29 mouse cellular contexts compared by ENCODE assay signal in genomic region chr9:65239176-65239575, GRCm38 (mm10). TPM values are rescaled to one million over a fixed set of nuclear protein-coding genes. Genes with fewer than 3 reads are reported as not detected.
A peak's percentile ranks its signal among the peaks of the same experiment; 100 is the strongest.
DNase-seq lines count a peak whose midpoint lies in the region; ATAC-seq and TF ChIP-seq lines count a peak whose summit lies in the region.
"Had no signal": no experiment of that assay in that cellular context is flagged by ENCODE, and none has a peak within 500 bp of the region (broad histone marks: within the 10 kb centered on the region; RNA-seq: fewer than 3 reads in every experiment).

No protein-coding gene starts in this region.

- no peak for TF ChIP-seq CTCF in intestine, postnatal 0 days (IDR thresholded peaks at IDR 0.05; ENCODE audit: low read depth)

- WGBS in intestine, embryonic 14.5 days: 47% methylated on average over 4 of the region's 4 CpGs
- WGBS in intestine, postnatal 0 days: 73% methylated on average over 4 of the region's 4 CpGs
- 57% methylated on average over 4 of the region's 4 CpGs for WGBS in lung, embryonic 16.5 days
- 96% methylated on average over 4 of the region's 4 CpGs for WGBS in midbrain, embryonic 11.5 days
- WGBS in midbrain, embryonic 10.5 days: 95% methylated on average over 4 of the region's 4 CpGs
- 56% methylated on average over 4 of the region's 4 CpGs for WGBS in intestine, embryonic 15.5 days

- H3K27me3 ChIP-seq in intestine, embryonic 14.5 days (replicated peaks; ENCODE audit: control insufficient read depth, insufficient read depth, low read length): no peaks in the 10 kb centered on the region
- no peaks in the 10 kb centered on the region for H3K27me3 ChIP-seq in intestine, postnatal 0 days (replicated peaks; ENCODE audit: control insufficient read depth, insufficient read depth, low read length)
- H3K27me3 ChIP-seq in lung, embryonic 16.5 days (ENCODE audit: control insufficient read depth, insufficient read depth, low read depth, low read length): no peaks in the 10 kb centered on the region
- no peaks in the 10 kb centered on the region for H3K27me3 ChIP-seq in midbrain, embryonic 11.5 days (ENCODE audit: control insufficient read depth, insufficient read depth, low read length)
- H3K27me3 ChIP-seq in midbrain, embryonic 10.5 days (ENCODE audit: low read depth, poor library complexity, severe bottlenecking): no peaks in the 10 kb centered on the region
- no peaks in the 10 kb centered on the region for H3K27me3 ChIP-seq in intestine, embryonic 15.5 days (replicated peaks)
- H3K27me3 ChIP-seq: embryonic facial prominence, embryonic 12.5 days; forebrain, embryonic 13.5 days; hindbrain, embryonic 12.5 days; hindbrain, embryonic 15.5 days; Patski had no signal

- peak overlapping the region; percentile 65 for H3K27ac ChIP-seq in intestine, embryonic 14.5 days (ENCODE audit: low read depth)
- no peak overlapping the region for H3K27ac ChIP-seq in intestine, postnatal 0 days (ENCODE audit: low read depth, low read length)
- peak overlapping the region; percentile 14; the same call in 1 of the 2 replicates for H3K27ac ChIP-seq in lung, embryonic 16.5 days (ENCODE audit: low read length)
- no peak overlapping the region for H3K27ac ChIP-seq in midbrain, embryonic 11.5 days (ENCODE audit: low read depth, low read length)
- no peak overlapping the region for H3K27ac ChIP-seq in midbrain, embryonic 10.5 days (replicated peaks)
- peak overlapping the region; percentile 48; the same call in 1 of the 2 replicates for H3K27ac ChIP-seq in intestine, embryonic 15.5 days
- H3K27ac ChIP-seq: embryonic facial prominence, embryonic 12.5 days; forebrain, embryonic 10.5 days; forebrain, embryonic 13.5 days; hindbrain, embryonic 15.5 days had no signal

- H3K9ac ChIP-seq in intestine, embryonic 14.5 days (ENCODE audit: low read length): no peak overlapping the region
- no peak overlapping the region for H3K9ac ChIP-seq in intestine, postnatal 0 days (ENCODE audit: low read depth, low read length)
- H3K9ac ChIP-seq in lung, embryonic 16.5 days (ENCODE audit: low read length): no peak overlapping the region
- no peak overlapping the region for H3K9ac ChIP-seq in midbrain, embryonic 11.5 days (ENCODE audit: low read length)
- H3K9ac ChIP-seq in intestine, embryonic 15.5 days: no peak overlapping the region
- H3K9ac ChIP-seq: embryonic facial prominence, embryonic 12.5 days; forebrain, embryonic 13.5 days; hindbrain, embryonic 12.5 days; hindbrain, embryonic 15.5 days had no signal

- peaks cover 43% of the 10 kb centered on the region for H3K4me1 ChIP-seq in intestine, embryonic 14.5 days (replicated peaks; ENCODE audit: control insufficient read depth, insufficient read depth, low read length)
- no peaks in the 10 kb centered on the region for H3K4me1 ChIP-seq in intestine, postnatal 0 days (replicated peaks; ENCODE audit: control insufficient read depth, insufficient read depth, low read length)
- peaks cover 8% of the 10 kb centered on the region for H3K4me1 ChIP-seq in lung, embryonic 16.5 days (replicated peaks; ENCODE audit: control insufficient read depth, insufficient read depth, low read length)
- H3K4me1 ChIP-seq in midbrain, embryonic 11.5 days (ENCODE audit: control insufficient read depth, insufficient read depth, low read length): peaks cover 4% of the 10 kb centered on the region
- H3K4me1 ChIP-seq in midbrain, embryonic 10.5 days: peaks cover 39% of the 10 kb centered on the region
- peaks cover 23% of the 10 kb centered on the region for H3K4me1 ChIP-seq in intestine, embryonic 15.5 days (replicated peaks)
- H3K4me1 ChIP-seq: embryonic facial prominence, embryonic 12.5 days had no signal

- no peak overlapping the region for H3K4me3 ChIP-seq in intestine, embryonic 14.5 days (ENCODE audit: low read depth, low read length)
- H3K4me3 ChIP-seq in intestine, postnatal 0 days (ENCODE audit: low read depth, low read length): no peak overlapping the region
- H3K4me3 ChIP-seq in lung, embryonic 16.5 days (ENCODE audit: low read length): no peak overlapping the region
- no peak overlapping the region for H3K4me3 ChIP-seq in midbrain, embryonic 11.5 days (ENCODE audit: low read depth, low read length)
- H3K4me3 ChIP-seq in midbrain, embryonic 10.5 days: no peak overlapping the region
- H3K4me3 ChIP-seq in intestine, embryonic 15.5 days (replicated peaks): no peak overlapping the region
- H3K4me3 ChIP-seq: embryonic facial prominence, embryonic 12.5 days; forebrain, embryonic 10.5 days; forebrain, embryonic 13.5 days; gastrocnemius, adult 2 months; hindbrain, embryonic 12.5 days; hindbrain, embryonic 15.5 days had no signal

- DNase-seq in intestine, embryonic 14.5 days (ENCODE audit: low spot score): no peak
- DNase-seq in lung, adult 18-20 months: no peak
- peak; percentile 57 for DNase-seq in midbrain, embryonic 11.5 days (ENCODE audit: low spot score, missing footprints)
- DNase-seq in midbrain, embryonic 10.5 days (ENCODE audit: low spot score): no peak
- DNase-seq in left cerebral cortex, adult 18-20 months (ENCODE audit: low spot score in 2 of 2): no peak
- DNase-seq: adrenal gland, postnatal 10 days; adrenal gland, postnatal 36 days; B cell, adult 2 months; cerebellum, adult 18-20 months; cerebellum, adult 9-10 months; cerebellum, postnatal 14 days; gastrocnemius, adult 2 months; gastrocnemius, postnatal 14 days; heart, adult 11 months had no signal

- no peaks in the 10 kb centered on the region for H3K9me3 ChIP-seq in intestine, embryonic 14.5 days (ENCODE audit: control insufficient read depth, low read length)
- no peaks in the 10 kb centered on the region for H3K9me3 ChIP-seq in intestine, postnatal 0 days (ENCODE audit: control insufficient read depth)
- H3K9me3 ChIP-seq in lung, embryonic 16.5 days (ENCODE audit: control insufficient read depth, low read length): no peaks in the 10 kb centered on the region
- H3K9me3 ChIP-seq in midbrain, embryonic 11.5 days (ENCODE audit: control insufficient read depth, low read length): no peaks in the 10 kb centered on the region
- no peaks in the 10 kb centered on the region for H3K9me3 ChIP-seq in midbrain, embryonic 10.5 days (replicated peaks)
- H3K9me3 ChIP-seq in intestine, embryonic 15.5 days: no peaks in the 10 kb centered on the region
- H3K9me3 ChIP-seq: embryonic facial prominence, embryonic 12.5 days; forebrain, embryonic 10.5 days; forebrain, embryonic 13.5 days; G1E; hindbrain, embryonic 12.5 days; hindbrain, embryonic 15.5 days had no signal

- H3K4me2 ChIP-seq in intestine, embryonic 14.5 days (ENCODE audit: low read length): no peak overlapping the region
- no peak overlapping the region for H3K4me2 ChIP-seq in intestine, postnatal 0 days (replicated peaks; ENCODE audit: low read depth)
- H3K4me2 ChIP-seq in lung, embryonic 16.5 days (ENCODE audit: low read depth, low read length): no peak overlapping the region
- no peak overlapping the region for H3K4me2 ChIP-seq in midbrain, embryonic 11.5 days
- no peak overlapping the region for H3K4me2 ChIP-seq in intestine, embryonic 15.5 days (replicated peaks)
- H3K4me2 ChIP-seq: embryonic facial prominence, embryonic 12.5 days; forebrain, embryonic 13.5 days; heart, embryonic 11.5 days; hindbrain, embryonic 12.5 days; hindbrain, embryonic 15.5 days had no signal

- no peaks in the 10 kb centered on the region; the same call in 1 of the 2 replicates for H3K36me3 ChIP-seq in intestine, embryonic 14.5 days (ENCODE audit: control insufficient read depth, insufficient read depth, low read length)
- peaks cover 31% of the 10 kb centered on the region for H3K36me3 ChIP-seq in intestine, postnatal 0 days (ENCODE audit: control insufficient read depth, insufficient read depth)
- no peaks in the 10 kb centered on the region for H3K36me3 ChIP-seq in lung, embryonic 16.5 days (ENCODE audit: control insufficient read depth, insufficient read depth, low read length)
- H3K36me3 ChIP-seq in midbrain, embryonic 11.5 days (ENCODE audit: control insufficient read depth, insufficient read depth, low read length): no peaks in the 10 kb centered on the region
- H3K36me3 ChIP-seq in midbrain, embryonic 10.5 days: peaks cover 3% of the 10 kb centered on the region
- no peaks in the 10 kb centered on the region for H3K36me3 ChIP-seq in intestine, embryonic 15.5 days

- ATAC-seq in intestine, embryonic 14.5 days (replicated peaks; ENCODE audit: low FRiP score, low TSS enrichment, low read depth): no peak
- no peak for ATAC-seq in intestine, postnatal 0 days
- ATAC-seq in lung, embryonic 16.5 days (ENCODE audit: low read depth): no peak
- ATAC-seq in midbrain, embryonic 11.5 days (ENCODE audit: low FRiP score): no peak
- ATAC-seq in intestine, embryonic 15.5 days: no peak
- ATAC-seq: forebrain, embryonic 13.5 days; forebrain, embryonic 16.5 days; Patski had no signal

RNA-seq across cellular contexts. Expression of gene Cilp, which starts 25.8 kb away (rescaled TPM):
- 1.1 and 2.0 TPM in 2 replicates for polyA plus RNA-seq in intestine, embryonic 14.5 days (2014; fragmentation: Nextera tagmentation; extraction: Ambion mirVana)
- polyA plus RNA-seq in intestine, postnatal 0 days (2015; fragmentation: Nextera tagmentation; extraction: Ambion mirVana): 0.43 TPM in 2 replicates
- 0.19 and 0.35 TPM in 2 replicates for polyA plus RNA-seq in lung, embryonic 16.5 days (2015; fragmentation: Nextera tagmentation; extraction: Ambion mirVana)
- 0.12 and 0.16 TPM in 2 replicates for polyA plus RNA-seq in midbrain, embryonic 11.5 days (2014; fragmentation: Nextera tagmentation; extraction: Ambion mirVana)
- polyA plus RNA-seq in midbrain, embryonic 10.5 days (2016; fragmentation: Nextera tagmentation; extraction: Ambion mirVana): 0.04 and 0.17 TPM in 2 replicates
- polyA plus RNA-seq in intestine, embryonic 15.5 days (2015; fragmentation: Nextera tagmentation; extraction: Ambion mirVana): 1.5 and 1.8 TPM in 2 replicates
- not detected for total RNA-seq in left cerebral cortex, adult 18-20 months (2021)
- total RNA-seq: CH12.LX; hematopoietic stem cell, adult 5-6 weeks had no signal
- polyA plus RNA-seq: forebrain, embryonic 10.5 days; G1E; heart, embryonic 14.5 days; Patski had no signal

RNA-seq across cellular contexts. Expression of gene Parp16, which starts 44.0 kb away (rescaled TPM):
- polyA plus RNA-seq in intestine, embryonic 14.5 days (2014; fragmentation: Nextera tagmentation; extraction: Ambion mirVana): 8.1 and 9.1 TPM in 2 replicates
- polyA plus RNA-seq in intestine, postnatal 0 days (2015; fragmentation: Nextera tagmentation; extraction: Ambion mirVana): 9.9 and 10.5 TPM in 2 replicates
- polyA plus RNA-seq in lung, embryonic 16.5 days (2015; fragmentation: Nextera tagmentation; extraction: Ambion mirVana): 5.7 TPM in 2 replicates
- 5.2 and 6.4 TPM in 2 replicates for polyA plus RNA-seq in midbrain, embryonic 11.5 days (2014; fragmentation: Nextera tagmentation; extraction: Ambion mirVana)
- 7.2 and 7.9 TPM in 2 replicates for polyA plus RNA-seq in midbrain, embryonic 10.5 days (2016; fragmentation: Nextera tagmentation; extraction: Ambion mirVana)
- 9.4 and 9.7 TPM in 2 replicates for polyA plus RNA-seq in intestine, embryonic 15.5 days (2015; fragmentation: Nextera tagmentation; extraction: Ambion mirVana)
- 1 to 10 TPM; 4.0 to 4.3 TPM for total RNA-seq in left cerebral cortex, adult 18-20 months (2021)

RNA-seq across cellular contexts. Expression of gene Clpx, which starts 54.9 kb away (rescaled TPM):
- polyA plus RNA-seq in intestine, embryonic 14.5 days (2014; fragmentation: Nextera tagmentation; extraction: Ambion mirVana): 42.6 and 47.1 TPM in 2 replicates
- polyA plus RNA-seq in intestine, postnatal 0 days (2015; fragmentation: Nextera tagmentation; extraction: Ambion mirVana): 28.2 and 30.5 TPM in 2 replicates
- polyA plus RNA-seq in lung, embryonic 16.5 days (2015; fragmentation: Nextera tagmentation; extraction: Ambion mirVana): 50.3 and 51.8 TPM in 2 replicates
- polyA plus RNA-seq in midbrain, embryonic 11.5 days (2014; fragmentation: Nextera tagmentation; extraction: Ambion mirVana): 45.8 and 54.3 TPM in 2 replicates
- polyA plus RNA-seq in midbrain, embryonic 10.5 days (2016; fragmentation: Nextera tagmentation; extraction: Ambion mirVana): 41.6 and 42.3 TPM in 2 replicates
- 45.8 and 48.5 TPM in 2 replicates for polyA plus RNA-seq in intestine, embryonic 15.5 days (2015; fragmentation: Nextera tagmentation; extraction: Ambion mirVana)
- 10 to 100 TPM; 29.0 to 29.1 TPM for total RNA-seq in left cerebral cortex, adult 18-20 months (2021)

Comparison
In these comparisons a context has a peak if more than half of its experiments do, and no peak if none do; other contexts are left out.
1. H3K27ac ChIP-seq: peak in intestine, embryonic 14.5 days (single experiment), lung, embryonic 16.5 days (single experiment) and intestine, embryonic 15.5 days (single experiment); none in intestine, postnatal 0 days (single experiment), midbrain, embryonic 11.5 days (single experiment) and midbrain, embryonic 10.5 days (single experiment).